Mouse (Mus musculus): Measurements from ENCODE around the gene Mgat5b.

DNA sequence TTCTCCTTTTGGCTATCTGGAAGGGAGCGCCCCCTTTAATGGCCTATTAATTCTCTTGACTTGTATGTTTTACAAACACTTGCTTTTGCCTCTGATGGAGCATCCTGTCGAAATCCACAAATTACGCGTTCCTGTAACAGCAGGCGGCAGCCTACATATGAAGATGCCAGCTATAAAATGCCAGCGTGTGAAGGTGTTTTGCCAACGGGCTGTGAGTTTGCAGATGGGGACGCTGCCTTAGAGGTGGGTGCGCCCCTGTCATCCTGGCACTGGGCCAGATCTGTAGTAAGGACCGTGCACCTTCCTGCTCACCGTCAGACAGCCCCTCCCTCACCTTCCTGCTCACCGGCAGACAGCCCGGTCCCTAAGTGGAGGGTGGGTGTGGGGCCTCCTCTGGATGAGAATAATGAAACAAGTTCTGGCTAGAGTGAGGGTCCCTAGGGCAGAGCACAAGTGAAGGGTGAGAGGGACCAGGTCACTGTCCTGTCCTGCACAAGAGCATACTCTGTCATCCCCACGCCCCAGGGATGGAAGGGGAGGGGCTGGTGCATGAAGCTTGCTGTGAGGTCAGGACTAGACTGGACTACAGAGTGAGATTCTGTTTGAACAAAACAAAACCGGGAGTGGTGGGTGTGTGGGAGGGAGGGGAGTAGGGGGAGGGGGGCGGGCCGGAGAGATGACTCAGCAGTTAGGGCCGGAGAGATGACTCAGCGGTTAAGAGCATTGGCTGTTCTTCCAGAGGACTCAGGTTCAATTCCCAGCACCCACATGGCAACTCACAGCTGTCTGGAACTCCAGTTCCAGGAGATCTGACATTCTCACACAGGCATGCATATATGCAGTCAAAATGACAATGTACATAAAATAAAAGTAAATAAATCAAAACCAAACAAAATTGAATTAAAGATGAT is 24.9 kb upstream of the Mgat5b start:
- TF ChIP-seq CTCF (IDR thresholded peaks at IDR 0.05; ENCODE audit: low read depth), result no peak
- no peak for TF ChIP-seq EP300 (IDR thresholded peaks at IDR 0.05; ENCODE audit: low read depth)
